Mouse (Mus musculus) activated CD4-positive, CD25-positive, alpha-beta regulatory T cell, adult 4 months (primary cell): ENCODE data around the gene Prr30. TPM values are rescaled to one million over a fixed set of nuclear protein-coding genes. Genes with fewer than 3 reads are reported as not detected.
"Not testable (repeated sequence)": the region's sequence is repeated elsewhere in the genome, so short reads cannot be mapped to it uniquely, and the experiment has no call there.

Source experiments
- ATAC-seq: one replicate; pipeline ENCODE4 v1.8.0; 2017
- polyA plus RNA-seq, 2 experiments: library from polyadenylated mRNA; unstranded; fragments of 100-300 nt; shearing (Covaris generic); gene quantifications; one replicate each; pipeline ENCODE4 v1.2.1; 2017

Gene Prr30
- polyA plus RNA-seq, result not detected

- no peak for ATAC-seq
Observed at GRCm38 (mm10) chr14:101200230-101200629, at the start of gene Prr30. Gene Prr30, minus strand, starts transcription at chr14:101200330.

- ATAC-seq, result no peak
Observed at GRCm38 (mm10) chr14:101246793-101247192, 46.7 kb upstream of the Prr30 start.

- no peak for ATAC-seq
Observed at GRCm38 (mm10) chr14:101245706-101246105, 45.6 kb upstream of the Prr30 start.

- not testable (repeated sequence) for ATAC-seq
Observed at GRCm38 (mm10) chr14:101244441-101244840, 44.3 kb upstream of the Prr30 start.

- ATAC-seq, result no peak
Observed at GRCm38 (mm10) chr14:101237965-101238364, 37.8 kb upstream of the Prr30 start.

- ATAC-seq, result no peak
Observed at GRCm38 (mm10) chr14:101229068-101229467, 28.9 kb upstream of the Prr30 start.

- no peak for ATAC-seq
Observed at GRCm38 (mm10) chr14:101222319-101222718, 22.2 kb upstream of the Prr30 start.

GRCm38 (mm10) chr14:101172258-101172657 lies 27.9 kb downstream of the Prr30 start:
- no peak for ATAC-seq
